Mouse (Mus musculus) spleen, adult 2 months (tissue): ENCODE data around the gene Kcnk5.

Experiments used
- CTCF ChIP-seq: fragments of 200-500 bp; IDR thresholded peaks from 2 replicates; pipeline ENCODE4 v1.5.1; 2011; ENCODE audit warnings: mild to moderate bottlenecking, inconsistent platforms; ENCODE audit not compliant: insufficient read depth, insufficient read length, insufficient replicate concordance; ENCODE audit errors: extremely low read depth
- POLR2A ChIP-seq: fragments of 200-500 bp; IDR thresholded peaks from 2 replicates; pipeline ENCODE4 v1.6.1; 2011; ENCODE audit warnings: low read depth, low read length, inconsistent platforms

GRCm38 (mm10) chr14:20208435-20208834 lies 26.8 kb upstream of the Kcnk5 start:
- TF ChIP-seq POLR2A: no peak
- TF ChIP-seq CTCF: no peak
